Mouse (Mus musculus) frontal cortex, postnatal 10 days (tissue): Measurements from ENCODE around the gene Ceacam15.
"Not testable (repeated sequence)": the region's sequence is repeated elsewhere in the genome, so short reads cannot be mapped to it uniquely, and the experiment has no call there.

ENCODE experiments used
- DNase-seq, 2 experiments: peaks; one replicate each; pipeline ENCODE4 v3.0.0; 2022; ENCODE audit warnings: low spot score in 2 of 2, mixed read lengths in 1 of 2

Gene Ceacam15

DNA sequence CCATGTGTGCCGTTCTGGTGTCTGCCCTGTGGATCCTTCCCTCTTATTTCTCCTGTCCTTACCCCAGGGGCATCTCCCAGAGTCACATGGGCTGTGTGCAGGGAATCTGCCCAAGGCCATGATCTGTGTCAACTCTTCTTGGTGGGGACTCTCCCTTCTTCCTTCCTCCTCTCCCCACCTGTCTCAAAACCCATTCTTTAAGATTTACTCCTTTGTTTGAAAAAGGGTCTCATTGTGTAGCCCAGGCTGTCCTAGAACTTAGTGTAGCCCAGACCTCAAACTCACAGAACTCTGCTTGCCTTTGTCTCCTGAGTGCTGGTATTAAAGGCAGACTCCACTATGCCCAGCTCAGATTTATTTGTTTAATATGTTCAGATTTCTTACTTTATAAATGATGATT, at the start of gene Ceacam15:
Ceacam15 (minus strand) TSS at position 101 of the 400 bp plus-strand sequence.
- no peak for DNase-seq

DNA sequence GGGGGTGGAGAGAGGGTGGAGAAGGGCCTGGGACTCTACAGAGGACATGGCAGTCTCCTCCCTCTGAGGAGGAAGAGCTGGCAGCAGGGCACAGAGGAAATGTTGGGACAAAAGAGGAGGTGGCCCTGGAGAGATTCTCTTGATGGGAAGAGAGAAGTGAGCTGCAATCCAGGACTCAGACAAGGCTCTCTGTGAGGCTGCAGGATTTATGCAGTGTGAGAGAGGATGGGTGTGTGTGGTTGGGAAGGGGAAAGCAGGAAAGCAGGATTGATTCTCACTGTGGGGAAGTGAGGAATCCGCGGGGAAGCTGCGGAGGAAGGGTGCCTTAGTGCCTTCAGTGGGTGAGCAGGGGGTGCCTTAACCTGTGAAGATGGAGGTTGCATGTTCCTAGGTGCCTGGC, 47.0 kb upstream of the Ceacam15 start:
- DNase-seq = not testable (repeated sequence)

DNA sequence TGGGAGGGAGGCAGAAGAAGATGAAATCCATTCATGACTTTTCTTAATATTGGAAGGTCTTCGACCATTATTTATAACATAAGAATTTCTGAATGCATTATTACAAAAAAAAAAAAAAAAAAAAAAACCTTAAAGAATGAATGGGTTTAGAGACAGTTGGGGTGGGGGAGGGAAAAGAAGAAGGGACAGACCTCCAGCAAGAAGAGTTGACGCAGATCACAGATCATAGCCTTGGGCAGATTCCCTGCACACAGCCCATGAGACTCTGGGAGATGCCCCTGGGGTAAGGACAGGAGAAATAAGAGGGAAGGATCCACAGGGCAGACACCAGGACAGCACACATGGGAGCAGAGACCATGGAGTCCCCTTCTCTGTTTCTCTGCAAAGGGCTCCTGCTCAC, 46.1 kb upstream of the Ceacam15 start, which contains the start of gene Ceacam9:
Ceacam9 (plus strand) TSS at position 301 of the 400 bp plus-strand sequence.
- DNase-seq = no peak

DNA sequence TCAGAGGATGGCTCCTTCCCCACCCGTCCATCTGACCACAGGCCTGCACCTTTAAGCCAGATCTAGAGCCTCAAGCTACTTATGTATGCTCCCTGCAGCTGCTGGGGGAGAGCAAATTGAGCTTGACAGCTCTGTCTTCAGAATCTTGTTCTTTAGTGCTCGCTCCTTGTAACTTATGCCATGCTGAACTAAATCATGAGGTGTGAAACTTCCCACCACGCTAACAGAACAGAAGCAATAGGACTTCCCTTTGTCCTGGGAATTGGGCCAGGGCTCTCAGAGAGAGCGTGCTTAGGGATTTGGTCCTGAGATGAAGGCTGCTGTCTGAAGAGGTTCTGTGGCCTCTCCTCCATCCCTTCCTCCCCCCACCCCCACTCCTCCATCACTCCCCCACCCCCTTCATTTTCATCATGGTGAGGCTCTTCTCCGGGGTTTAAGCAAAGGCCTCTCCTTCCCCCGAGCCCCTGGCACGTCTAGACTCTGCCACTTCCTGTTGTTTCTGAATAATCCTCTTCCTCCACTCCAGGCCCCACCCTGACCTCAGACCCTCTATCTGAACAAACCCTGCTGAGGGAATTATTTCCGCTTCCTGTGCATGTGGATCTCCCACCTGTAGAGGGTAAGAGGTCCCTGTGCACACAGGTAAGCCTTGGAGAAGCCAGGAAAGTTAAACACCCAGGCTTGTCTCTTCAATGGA, 41.1 kb upstream of the Ceacam15 start:
- DNase-seq = not testable (repeated sequence)

DNA sequence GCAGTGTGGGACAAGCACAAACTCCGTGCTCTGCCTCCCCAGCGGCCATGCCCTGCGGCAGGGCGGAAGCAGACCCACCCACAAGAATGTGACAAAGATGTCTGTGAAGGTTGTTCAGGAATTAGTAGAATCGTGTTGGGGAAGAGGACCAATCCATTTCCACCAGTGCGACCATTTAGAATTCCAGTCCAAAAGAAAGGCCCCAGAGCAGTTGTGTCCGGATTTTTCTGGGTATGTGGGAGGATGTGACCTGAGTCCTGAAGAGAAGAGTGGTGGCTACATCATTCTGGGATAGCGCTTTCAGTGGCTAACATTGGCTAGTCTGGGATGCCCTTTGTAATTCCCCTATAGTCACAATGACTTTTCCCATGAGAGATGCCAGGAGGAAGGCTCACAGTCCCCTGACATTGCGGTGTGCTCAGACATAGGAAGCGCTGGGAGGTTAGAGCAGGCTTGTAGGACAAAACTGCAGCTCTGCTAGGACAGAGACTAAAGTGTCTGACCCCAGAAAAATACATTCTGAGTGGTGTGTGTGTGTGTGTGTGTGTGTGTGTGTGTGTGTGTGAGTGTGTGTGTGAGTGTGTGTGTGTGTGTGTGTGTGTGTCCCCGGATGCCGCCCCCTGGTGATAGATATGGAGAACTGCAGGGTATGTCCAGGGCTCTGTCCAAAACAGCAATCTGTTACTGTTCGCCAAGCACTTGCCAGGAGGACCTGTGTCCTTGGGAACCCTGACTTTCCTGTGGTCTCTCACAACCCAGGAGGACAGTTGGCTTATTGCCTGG, 37.3 kb upstream of the Ceacam15 start:
- DNase-seq = no peak

DNA sequence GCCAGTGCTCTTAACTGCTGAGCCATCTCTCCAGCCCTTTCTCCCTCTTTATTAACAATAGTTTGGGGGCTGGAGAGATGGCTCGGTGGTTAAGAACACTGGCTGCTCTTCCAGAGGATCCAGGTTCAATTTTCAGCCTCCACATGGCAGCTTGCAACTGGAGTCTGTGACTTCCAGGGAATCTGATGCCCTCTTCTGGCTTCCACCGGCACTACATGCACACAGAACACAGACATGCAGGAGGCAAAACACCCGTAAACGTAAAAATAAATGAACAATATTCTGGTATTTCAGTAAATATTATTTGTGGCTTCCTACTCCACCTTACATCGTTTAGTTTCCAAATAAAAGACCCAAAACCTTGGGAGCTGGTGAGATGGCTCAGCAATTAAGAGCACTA, 35.1 kb upstream of the Ceacam15 start:
- DNase-seq = no peak

DNA sequence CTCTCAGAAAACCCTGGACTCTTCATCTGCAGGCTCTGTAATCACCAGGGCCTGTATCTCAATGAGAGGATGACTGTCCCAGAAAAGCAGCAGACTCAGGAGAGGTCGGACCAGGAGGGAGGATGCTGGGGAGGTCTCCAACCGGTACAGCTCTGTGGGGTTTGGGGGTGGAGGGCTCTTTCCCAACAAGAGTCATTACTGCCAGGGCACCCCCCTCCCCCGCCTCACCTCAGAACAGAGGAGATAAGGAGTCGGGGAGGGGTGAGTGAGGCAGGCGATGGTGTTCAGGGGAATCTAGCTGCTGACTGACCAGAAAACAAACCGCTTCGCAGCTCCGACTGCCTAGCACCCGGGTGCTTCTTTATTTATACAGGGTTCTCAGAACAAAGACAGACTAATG, 32.7 kb upstream of the Ceacam15 start:
- no peak for DNase-seq

DNA sequence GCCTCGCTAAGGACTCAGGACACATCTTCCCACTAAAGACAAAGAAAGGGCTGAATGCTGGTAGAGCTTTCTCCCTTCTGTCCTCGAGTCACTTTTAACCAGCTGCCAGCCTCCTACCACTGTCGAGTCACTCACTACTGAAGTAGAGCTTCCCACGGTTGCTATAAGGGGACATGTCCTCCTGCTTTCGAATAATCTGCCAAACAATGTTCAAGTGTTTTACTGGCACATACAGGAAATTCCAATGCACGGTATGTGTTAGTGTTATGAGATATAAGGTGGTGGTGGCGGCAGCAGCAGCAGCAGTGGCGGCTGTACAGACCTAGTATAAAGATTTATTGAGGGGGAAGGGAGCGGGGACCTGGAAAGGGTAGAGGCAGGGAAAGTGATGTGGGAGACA, 30.9 kb upstream of the Ceacam15 start:
- DNase-seq = peak in 1 of 2 experiments; percentile 42

DNA sequence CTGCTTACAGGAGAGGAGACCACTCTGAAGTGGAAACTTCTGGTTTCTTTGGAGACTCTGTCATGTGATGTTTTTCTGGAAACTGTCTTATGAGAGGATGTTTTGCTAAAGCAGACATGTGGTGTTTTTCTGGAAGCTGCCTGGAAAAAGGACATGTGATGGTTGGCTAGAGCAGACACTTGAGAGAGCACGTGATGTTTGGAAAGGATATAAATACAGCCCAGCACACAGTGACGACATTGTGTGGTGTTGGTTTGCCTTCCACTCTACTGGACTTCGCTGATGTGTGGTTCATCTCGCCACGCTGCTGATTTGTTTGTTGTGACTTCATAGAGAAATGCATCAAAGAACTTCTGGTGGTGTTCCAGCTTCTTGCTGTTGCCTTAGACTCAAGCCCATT, 25.1 kb upstream of the Ceacam15 start:
- no peak for DNase-seq

DNA sequence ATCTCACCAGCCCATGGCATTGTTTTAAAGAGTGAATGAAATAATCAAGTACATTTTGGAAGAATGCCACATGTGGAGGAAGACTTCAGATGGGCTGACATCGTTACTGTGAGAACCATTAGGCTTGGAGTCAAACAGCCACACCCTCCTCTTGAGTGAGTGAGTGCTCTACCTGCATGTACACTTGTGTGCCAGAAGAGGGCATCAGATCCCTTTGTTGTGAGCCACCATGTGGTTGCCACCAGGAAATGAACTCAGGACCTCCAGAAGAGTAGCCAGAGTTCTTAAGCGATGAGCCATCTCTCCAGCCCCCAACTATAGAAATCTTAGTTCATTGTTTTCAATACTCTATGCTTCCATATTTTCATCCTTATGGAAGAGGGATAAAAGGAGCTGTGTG, 23.5 kb upstream of the Ceacam15 start:
- no peak for DNase-seq

DNA sequence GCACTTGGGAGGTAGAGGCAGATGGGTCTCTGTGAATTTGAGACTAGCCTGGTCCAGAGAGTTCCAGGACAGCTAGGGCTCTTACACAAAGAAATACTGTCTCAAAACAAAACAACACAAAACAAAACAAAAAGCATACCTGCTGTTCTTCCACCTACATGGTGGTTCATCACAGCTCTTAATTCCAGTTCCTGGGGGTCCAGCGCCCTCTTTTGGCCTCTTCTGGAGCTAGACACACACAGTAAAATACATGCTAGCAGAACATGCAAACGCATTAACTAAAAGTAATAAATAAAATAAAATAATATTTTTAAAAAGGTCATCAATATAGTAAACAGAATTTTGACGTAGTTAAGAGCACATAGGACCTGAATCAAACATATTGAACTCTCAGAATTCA, 19.5 kb upstream of the Ceacam15 start:
- peak in 1 of 2 experiments; percentile 28 for DNase-seq

DNA sequence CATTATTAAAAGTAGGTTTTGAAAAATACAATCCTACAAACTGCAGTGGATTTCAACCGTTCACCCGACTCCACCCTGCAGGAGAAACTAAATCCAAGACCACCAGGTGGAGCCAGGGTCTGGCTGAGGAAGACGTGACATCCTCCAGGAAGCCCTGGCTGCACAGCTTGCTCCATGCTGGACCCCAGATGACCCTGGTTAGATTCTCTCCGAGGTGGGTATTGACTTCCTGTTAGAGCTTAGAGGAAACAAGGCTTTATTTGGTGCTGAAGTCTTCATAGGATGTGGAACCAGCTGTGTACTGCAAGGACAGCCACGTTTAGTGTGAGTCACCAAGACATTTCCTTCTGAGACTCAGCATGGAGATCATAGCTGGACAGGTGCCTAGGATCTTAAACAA, 13.7 kb upstream of the Ceacam15 start:
- DNase-seq = no peak

DNA sequence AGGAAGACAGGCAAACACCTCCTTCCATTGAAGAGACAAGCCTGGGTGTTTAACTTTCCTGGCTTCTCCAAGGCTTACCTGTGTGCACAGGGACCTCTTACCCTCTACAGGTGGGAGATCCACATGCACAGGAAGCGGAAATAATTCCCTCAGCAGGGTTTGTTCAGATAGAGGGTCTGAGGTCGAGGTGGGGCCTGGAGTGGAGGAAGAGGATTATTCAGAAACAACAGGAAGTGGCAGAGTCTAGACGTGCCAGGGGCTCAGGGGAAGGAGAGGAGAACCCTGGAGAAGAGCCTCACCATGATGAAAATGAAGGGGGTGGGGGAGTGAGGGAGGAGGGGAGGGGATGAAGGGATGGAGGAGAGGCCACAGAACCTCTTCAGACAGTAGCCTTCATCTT, 4.7 kb upstream of the Ceacam15 start:
- DNase-seq = not testable (repeated sequence)

DNA sequence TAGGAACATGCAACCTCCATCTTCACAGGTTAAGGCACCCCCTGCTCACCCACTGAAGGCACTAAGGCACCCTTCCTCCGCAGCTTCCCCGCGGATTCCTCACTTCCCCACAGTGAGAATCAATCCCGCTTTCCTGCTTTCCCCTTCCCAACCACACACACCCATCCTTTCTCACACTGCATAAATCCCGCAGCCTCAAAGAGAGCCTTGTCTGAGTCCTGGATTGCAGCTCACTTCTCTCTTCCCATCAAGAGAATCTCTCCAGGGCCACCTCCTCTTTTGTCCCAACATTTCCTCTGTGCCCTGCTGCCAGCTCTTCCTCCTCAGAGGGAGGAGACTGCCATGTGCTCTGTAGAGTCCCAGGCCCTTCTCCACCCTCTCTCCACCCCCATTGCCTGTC, 806 bp downstream of the Ceacam15 start:
- not testable (repeated sequence) for DNase-seq

DNA sequence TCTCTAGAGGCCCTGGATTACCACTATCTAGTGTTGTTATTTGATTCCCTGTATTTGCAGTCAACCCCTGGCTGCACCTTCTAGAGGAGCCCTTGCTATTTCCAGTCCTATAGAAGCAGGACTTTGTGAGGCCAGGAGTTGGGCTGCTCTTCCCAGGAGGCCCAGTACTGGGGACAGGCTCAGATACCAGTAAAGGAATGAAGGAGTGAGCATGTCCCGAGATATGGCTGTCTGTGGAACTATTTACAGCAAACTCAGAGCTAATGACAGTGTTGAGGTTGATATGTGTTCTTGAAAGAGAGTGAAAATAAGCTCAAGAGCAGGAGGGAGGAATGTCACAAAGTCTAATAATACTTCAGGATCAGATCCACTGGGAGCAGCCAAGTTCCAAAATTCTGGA, 1.7 kb downstream of the Ceacam15 start:
- no peak for DNase-seq

DNA sequence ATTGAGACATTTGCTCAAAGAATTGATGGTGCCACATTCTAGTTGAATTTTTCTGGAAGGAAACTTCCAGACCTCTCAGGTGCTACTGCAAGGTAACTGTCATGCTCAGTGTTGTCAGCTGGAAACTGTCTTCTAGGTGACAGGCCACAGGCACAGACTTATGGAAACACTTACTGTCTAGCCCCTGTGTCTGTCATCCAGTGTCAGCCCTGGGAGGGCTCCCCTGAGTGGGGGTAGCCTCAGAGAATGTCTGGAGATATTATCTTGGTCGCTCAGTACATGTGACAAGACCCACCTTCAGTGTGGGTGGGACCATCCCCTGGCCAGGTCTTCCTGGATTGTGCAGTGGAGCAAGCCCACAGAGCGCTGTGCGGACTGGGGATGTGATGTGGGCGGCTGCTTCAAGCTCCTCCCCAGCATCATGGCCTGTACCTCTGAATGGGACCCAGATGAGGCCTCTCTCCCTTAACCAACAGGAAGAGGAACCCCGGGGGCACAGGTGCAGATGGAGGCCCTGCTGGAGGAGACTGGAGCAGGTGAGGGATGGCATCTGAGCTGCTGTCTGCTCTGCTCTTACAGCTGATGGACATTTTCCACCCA, 7.1 kb downstream of the Ceacam15 start:
- DNase-seq = not testable (repeated sequence)

DNA sequence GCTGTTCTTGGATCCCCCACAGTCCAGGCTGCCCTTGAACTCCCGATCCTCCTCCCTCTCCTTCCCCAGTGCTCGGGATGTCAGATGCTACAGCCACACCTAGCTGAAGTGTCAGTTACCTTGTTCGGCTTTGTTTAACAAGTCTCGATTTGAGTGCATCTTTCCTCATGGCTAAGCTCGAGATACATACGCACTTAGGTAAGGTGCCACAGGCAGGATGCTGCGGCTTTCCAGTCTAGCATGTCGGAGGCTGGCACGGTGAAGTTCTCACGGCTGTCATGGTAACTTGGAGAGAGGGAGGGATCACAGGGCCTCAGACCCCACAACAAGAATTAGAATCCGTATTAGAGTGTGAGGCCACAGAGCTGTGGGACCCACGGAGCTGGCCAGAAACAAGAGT, 31.2 kb downstream of the Ceacam15 start:
- no peak for DNase-seq

DNA sequence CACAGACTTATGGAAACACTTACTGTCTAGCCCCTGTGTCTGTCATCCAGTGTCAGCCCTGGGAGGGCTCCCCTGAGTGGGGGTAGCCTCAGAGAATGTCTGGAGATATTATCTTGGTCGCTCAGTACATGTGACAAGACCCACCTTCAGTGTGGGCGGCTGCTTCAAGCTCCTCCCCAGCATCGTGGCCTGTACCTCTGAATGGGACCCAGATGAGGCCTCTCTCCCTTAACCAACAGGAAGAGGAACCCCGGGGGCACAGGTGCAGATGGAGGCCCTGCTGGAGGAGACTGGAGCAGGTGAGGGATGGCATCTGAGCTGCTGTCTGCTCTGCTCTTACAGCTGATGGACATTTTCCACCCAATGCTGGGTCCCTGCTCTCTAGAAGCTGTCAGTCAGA, 32.4 kb downstream of the Ceacam15 start:
- not testable (repeated sequence) for DNase-seq

DNA sequence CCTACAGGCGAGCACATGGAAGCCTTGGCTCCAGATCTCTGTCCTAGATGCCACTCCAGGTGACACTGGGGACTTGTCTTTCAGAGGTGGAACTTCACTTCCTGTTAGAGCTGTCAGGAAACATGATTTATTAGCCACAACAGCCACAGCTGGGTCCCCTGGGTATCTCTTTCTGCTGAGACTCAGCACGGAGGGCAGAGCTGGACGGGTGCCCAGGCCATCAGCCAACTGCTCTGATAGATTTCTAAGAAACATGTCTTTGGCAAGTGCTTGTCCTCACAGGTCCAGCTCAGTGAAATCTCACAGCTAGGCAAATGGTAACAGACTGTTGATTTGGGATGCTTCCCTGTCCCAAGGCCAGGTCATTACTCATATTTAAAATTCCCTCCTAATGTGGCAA, 36.5 kb downstream of the Ceacam15 start:
- DNase-seq = no peak

DNA sequence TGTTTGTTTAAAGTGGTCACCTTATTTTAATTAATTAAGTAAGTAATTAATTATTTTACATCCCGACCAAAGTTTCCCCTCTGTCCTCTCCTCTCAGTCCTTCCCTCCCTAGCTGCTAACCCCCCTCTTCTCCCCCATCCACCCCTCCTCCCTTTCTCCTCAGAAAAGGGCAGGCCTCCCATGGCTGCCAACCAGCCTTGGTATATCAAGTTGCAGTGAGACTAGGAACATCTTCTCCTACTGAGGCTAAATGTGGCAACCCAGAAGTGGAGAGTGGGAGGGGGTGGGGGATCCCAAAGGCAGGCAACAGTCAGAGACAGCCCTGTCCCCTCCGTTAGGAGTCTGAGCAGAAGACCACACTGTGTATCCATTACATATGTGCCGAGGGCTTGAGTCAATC, 40.4 kb downstream of the Ceacam15 start:
- DNase-seq = no peak

DNA sequence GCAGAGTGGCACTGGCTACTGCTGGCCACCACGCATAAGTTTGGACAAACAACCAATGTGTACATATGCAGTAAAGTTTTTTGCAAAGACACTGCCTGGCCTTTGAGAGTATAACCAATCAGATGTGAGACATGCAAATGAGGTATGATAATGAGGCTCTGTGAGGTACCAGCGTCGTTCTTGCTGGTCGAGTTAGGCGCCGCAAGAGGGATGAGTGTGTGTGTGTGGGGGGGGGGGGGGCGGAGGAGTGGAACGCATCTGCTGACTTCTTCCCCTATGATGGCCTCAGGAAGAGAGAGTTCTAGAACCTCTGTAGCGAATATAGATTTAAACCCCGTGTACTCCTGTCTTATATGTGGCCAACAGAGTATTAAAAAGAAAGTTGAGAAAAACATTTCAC, 41.6 kb downstream of the Ceacam15 start:
- not testable (repeated sequence) for DNase-seq

DNA sequence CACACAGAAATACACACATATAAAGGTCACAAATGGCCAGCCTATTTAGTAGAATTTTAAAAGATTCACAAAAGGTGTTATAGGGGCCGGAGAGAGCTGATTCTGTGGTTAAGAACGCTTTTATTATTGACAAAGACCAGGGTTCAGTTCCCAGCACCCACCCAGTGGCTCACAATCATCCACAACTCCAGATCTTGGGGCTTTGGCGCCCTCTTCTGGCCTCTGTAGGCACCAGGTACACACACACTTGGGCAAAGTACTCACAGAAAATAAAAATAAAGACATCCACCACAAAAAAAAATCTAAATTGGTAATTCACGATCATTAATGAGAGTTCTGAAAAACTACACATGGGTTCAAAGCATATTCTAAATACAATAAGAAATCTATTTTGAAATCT, 43.6 kb downstream of the Ceacam15 start:
- no peak for DNase-seq

DNA sequence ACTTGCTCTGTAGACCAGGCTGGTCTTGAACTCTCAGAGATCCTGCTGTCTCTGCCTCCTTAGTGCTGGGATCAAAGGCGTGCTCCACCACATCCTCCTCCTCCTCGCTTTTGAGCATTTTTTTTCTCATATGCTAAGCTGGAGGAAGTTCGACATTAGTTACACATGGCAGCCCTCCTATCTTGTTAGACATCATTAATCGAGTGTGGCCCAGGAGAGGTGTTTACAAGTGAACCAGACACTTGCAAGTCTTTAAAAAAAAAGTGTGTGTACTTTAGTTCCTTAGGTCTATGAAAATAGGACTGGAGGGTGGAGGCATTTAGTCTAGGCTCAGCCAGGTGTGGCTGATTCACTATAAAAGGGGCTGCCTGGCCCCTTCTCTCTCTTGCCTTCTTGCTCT, 44.5 kb downstream of the Ceacam15 start:
- DNase-seq = no peak
